Comparison of ENCODE assay signal across 31 mouse cellular contexts in the genomic region with DNA sequence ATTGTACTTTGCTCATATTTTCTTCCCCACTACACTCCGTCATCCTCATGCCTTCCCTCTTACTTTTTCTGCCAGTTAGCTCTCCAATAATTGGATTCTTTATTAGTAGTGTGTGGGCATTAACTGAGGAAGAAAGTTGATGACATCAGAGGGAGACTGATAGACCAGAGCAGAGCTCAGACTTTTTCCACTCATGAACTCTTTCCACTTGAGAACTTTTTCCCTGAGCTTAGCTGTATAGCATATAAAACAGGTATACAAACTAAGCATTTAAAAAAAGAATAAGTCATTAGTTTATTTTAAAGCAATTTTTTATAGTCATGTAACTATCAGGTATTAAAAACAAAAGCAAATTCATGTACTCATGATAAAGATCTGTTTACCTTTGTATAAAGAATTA.
"Had no signal": no experiment of that assay in that cellular context is flagged by ENCODE, and none has a peak within 500 bp of the region (broad histone marks: within the 10 kb centered on the region; RNA-seq: fewer than 3 reads in every experiment).

No protein-coding gene starts in this region.

- H3K4me2 ChIP-seq: limb, embryonic 12.5 days; limb, embryonic 13.5 days; limb, embryonic 15.5 days; liver, embryonic 11.5 days; liver, embryonic 12.5 days; liver, embryonic 13.5 days; liver, embryonic 15.5 days; lung, embryonic 14.5 days; lung, embryonic 15.5 days; midbrain, embryonic 12.5 days; midbrain, embryonic 13.5 days; midbrain, embryonic 15.5 days; neural tube, embryonic 12.5 days had no signal

- H3K27me3 ChIP-seq: limb, embryonic 12.5 days; limb, embryonic 13.5 days; limb, embryonic 15.5 days; liver, embryonic 12.5 days; liver, embryonic 13.5 days; liver, embryonic 15.5 days; lung, embryonic 15.5 days; megakaryocyte, embryonic 14.5 days; midbrain, embryonic 12.5 days; midbrain, embryonic 13.5 days; midbrain, embryonic 15.5 days; neural tube, embryonic 12.5 days had no signal

- DNase-seq: left cerebral cortex, postnatal 4 days; liver; liver, embryonic 13.5 days; liver, postnatal 0 days; lung, adult 18-20 months; lung, adult 2 months; lung, embryonic 14.5 days; lung, postnatal 10 days; lung, postnatal 14 days; lung, postnatal 36 days; lung, postnatal 4 days; midbrain, embryonic 14.5 days had no signal

- H3K36me3 ChIP-seq: limb, embryonic 15.5 days; liver, embryonic 12.5 days; liver, embryonic 13.5 days; liver, embryonic 15.5 days; lung, embryonic 15.5 days; midbrain, embryonic 12.5 days; midbrain, embryonic 15.5 days had no signal

- H3K9me3 ChIP-seq: limb, embryonic 10.5 days; limb, embryonic 12.5 days; limb, embryonic 13.5 days; limb, embryonic 15.5 days; liver, embryonic 12.5 days; liver, embryonic 13.5 days; liver, embryonic 15.5 days; lung, embryonic 15.5 days; megakaryocyte, embryonic 14.5 days; midbrain, embryonic 12.5 days; midbrain, embryonic 13.5 days; midbrain, embryonic 15.5 days; neural tube, embryonic 12.5 days had no signal

- H3K4me3 ChIP-seq: left cerebral cortex, adult 2 months; limb, embryonic 10.5 days; limb, embryonic 12.5 days; limb, embryonic 13.5 days; limb, embryonic 15.5 days; liver, embryonic 12.5 days; liver, embryonic 13.5 days; liver, embryonic 15.5 days; lung, embryonic 15.5 days; megakaryocyte, embryonic 14.5 days; midbrain, embryonic 12.5 days; midbrain, embryonic 13.5 days; midbrain, embryonic 15.5 days; myocyte; neural tube, embryonic 12.5 days had no signal

- H3K9ac ChIP-seq: limb, embryonic 12.5 days; limb, embryonic 13.5 days; limb, embryonic 15.5 days; liver, embryonic 12.5 days; liver, embryonic 13.5 days; liver, embryonic 14.5 days; liver, embryonic 15.5 days; liver, postnatal 0 days; lung, embryonic 14.5 days; lung, embryonic 15.5 days; midbrain, embryonic 12.5 days; midbrain, embryonic 13.5 days; midbrain, embryonic 15.5 days; neural tube, embryonic 12.5 days had no signal

- ATAC-seq: liver, embryonic 12.5 days; liver, postnatal 0 days; lung, postnatal 0 days; midbrain, embryonic 13.5 days; midbrain, embryonic 15.5 days; midbrain, embryonic 16.5 days had no signal

- H3K27ac ChIP-seq: left cerebral cortex, adult 2 months; limb, embryonic 10.5 days; limb, embryonic 12.5 days; limb, embryonic 13.5 days; limb, embryonic 15.5 days; liver, embryonic 12.5 days; liver, embryonic 13.5 days; liver, embryonic 14.5 days; liver, embryonic 15.5 days; lung, embryonic 15.5 days; macrophage; midbrain, embryonic 12.5 days; midbrain, embryonic 13.5 days; midbrain, embryonic 15.5 days; neural tube, embryonic 12.5 days had no signal
